Mouse (Mus musculus): ENCODE data around the gene Psmb3.

DNA sequence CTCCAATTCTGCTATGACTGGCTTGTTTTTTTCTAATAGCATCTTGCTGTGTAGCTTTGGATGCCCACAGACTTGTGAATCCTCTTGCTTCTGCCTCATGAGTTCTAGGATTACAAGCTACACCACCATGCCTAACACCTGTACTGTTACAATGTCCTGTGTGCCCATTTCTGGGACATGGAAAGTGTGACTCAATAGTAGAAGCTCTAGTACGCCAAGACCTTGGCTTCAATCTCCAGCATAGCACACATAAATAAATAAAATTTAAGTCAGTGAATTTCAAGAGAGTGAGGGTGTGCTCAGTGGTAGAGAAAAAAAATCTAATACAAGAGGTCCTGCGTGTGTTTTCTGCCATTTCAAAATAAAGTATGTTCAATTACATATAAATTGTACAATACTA lies 49.0 kb upstream of the Psmb3 start:
- TF ChIP-seq GATA1 (IDR thresholded peaks at IDR 0.05; ENCODE audit: borderline replicate concordance, low read length) (no peak), FLI1 (IDR thresholded peaks at IDR 0.05; ENCODE audit: low read length) (no peak)

Measured in megakaryocyte, embryonic 14.5 days (primary cell).